Comparison of ENCODE assay signal across 20 mouse cellular contexts in genomic region chr3:105592246-105592645, GRCm38 (mm10).
A peak's percentile ranks its signal among the peaks of the same experiment; 100 is the strongest.
DNase-seq lines count a peak whose midpoint lies in the region; TF ChIP-seq lines count a peak whose summit lies in the region.
"Had no signal": no experiment of that assay in that cellular context is flagged by ENCODE, and none has a peak within 500 bp of the region (broad histone marks: within the 10 kb centered on the region; RNA-seq: fewer than 3 reads in every experiment).

No protein-coding gene starts in this region.

- intact Hi-C loops in heart, adult 2 months (cut with DNase I) = no loop called here
- intact Hi-C loops in heart, postnatal 14 days (cut with DNase I) = no loop called here
- intact Hi-C loops in left cerebral cortex, adult 2 months (cut with DNase I) = no loop called here

- H3K27ac ChIP-seq in heart, adult 2 months = peak overlapping the region; percentile 12; the same call in 1 of the 2 replicates
- H3K27ac ChIP-seq in left cerebral cortex, adult 2 months = peak overlapping the region; percentile 62
- H3K27ac ChIP-seq: embryonic facial prominence, embryonic 12.5 days; gastrocnemius, adult 2 months; kidney, embryonic 15.5 days; limb, embryonic 13.5 days; liver, embryonic 13.5 days; lung, embryonic 15.5 days; stomach, postnatal 0 days had no signal

- no peaks in the 10 kb centered on the region for H3K79me2 ChIP-seq in heart, adult 2 months (replicated peaks; ENCODE audit: control insufficient read depth, insufficient read depth, low read length)

- 33% methylated on average over 2 of the region's 2 CpGs for WGBS in heart, adult 2 months

- no peaks in the 10 kb centered on the region for H3K36me3 ChIP-seq in heart, adult 2 months (ENCODE audit: control insufficient read depth, insufficient read depth, low read length)
- H3K36me3 ChIP-seq: embryonic facial prominence, embryonic 12.5 days; kidney, embryonic 15.5 days; limb, embryonic 13.5 days; liver, embryonic 13.5 days; lung, embryonic 15.5 days had no signal

- no peak overlapping the region for H3K9ac ChIP-seq in heart, adult 2 months (ENCODE audit: low read depth, low read length)
- H3K9ac ChIP-seq: embryonic facial prominence, embryonic 12.5 days; kidney, embryonic 15.5 days; limb, embryonic 13.5 days; liver, embryonic 13.5 days; lung, embryonic 15.5 days had no signal

- no peak for TF ChIP-seq CTCF in heart, adult 2 months (IDR thresholded peaks at IDR 0.05)
- no peak for TF ChIP-seq CTCF in left cerebral cortex, adult 2 months (IDR thresholded peaks at IDR 0.05)

- no peak overlapping the region for H3K4me3 ChIP-seq in heart, adult 2 months
- H3K4me3 ChIP-seq in left cerebral cortex, adult 2 months = no peak overlapping the region
- H3K4me3 ChIP-seq: embryonic facial prominence, embryonic 12.5 days; erythroblast, embryonic 14.5 days; gastrocnemius, adult 2 months; kidney, embryonic 15.5 days; limb, embryonic 13.5 days; liver, embryonic 13.5 days; lung, embryonic 15.5 days had no signal

- H3K27me3 ChIP-seq in heart, adult 2 months (ENCODE audit: control insufficient read depth, insufficient read depth, low read length) = no peaks in the 10 kb centered on the region
- H3K27me3 ChIP-seq: embryonic facial prominence, embryonic 12.5 days; kidney, embryonic 15.5 days; limb, embryonic 13.5 days; liver, embryonic 13.5 days; lung, embryonic 15.5 days had no signal

- 0 out of 2 replicates have a peak, but pooled peaks have one; percentile 23 for TF ChIP-seq EP300 in heart, adult 2 months (IDR thresholded peaks at IDR 0.05; ENCODE audit: insufficient read depth, low read depth, low read length)

- TF ChIP-seq POLR2A in heart, adult 2 months (IDR thresholded peaks at IDR 0.05; ENCODE audit: insufficient read depth, low read depth, low read length) = no peak

- peaks cover 3% of the 10 kb centered on the region; the same call in 1 of the 2 replicates for H3K4me1 ChIP-seq in heart, adult 2 months (ENCODE audit: control insufficient read depth, insufficient read depth, low read length)
- H3K4me1 ChIP-seq: embryonic facial prominence, embryonic 12.5 days; kidney, embryonic 15.5 days; limb, embryonic 13.5 days; liver, embryonic 13.5 days; lung, embryonic 15.5 days had no signal

- peak; percentile 53 for DNase-seq in cerebellum, adult 9-10 months
- DNase-seq in cerebellum, postnatal 36 days = no peak
- peak in 1 of 2 experiments; percentile 31 for DNase-seq in heart, adult 2 months
- DNase-seq in heart, postnatal 14 days = no peak
- no peak for DNase-seq in left cerebral cortex, adult 2 months (ENCODE audit: extremely low spot score in 1 of 2, low spot score in 2 of 2)
- no peak for DNase-seq in left cerebral cortex, adult 11 months (ENCODE audit: low spot score)
- DNase-seq in spleen, postnatal 14 days (ENCODE audit: low spot score in 2 of 2) = no peak
- DNase-seq: adrenal gland, postnatal 36 days; gastrocnemius, adult 2 months; heart, postnatal 36 days; kidney, postnatal 4 days; liver, embryonic 13.5 days; lung, postnatal 4 days; right cerebral cortex, postnatal 4 days had no signal
